Mouse (Mus musculus): ENCODE results near the gene Gm49358. TPM values are rescaled to one million over a fixed set of nuclear protein-coding genes. Genes with fewer than 3 reads are reported as not detected.

Gm49358 gene
- not detected in 2 replicates for polyA plus RNA-seq (2016; fragmentation: Nextera tagmentation; extraction: Ambion mirVana)

GRCm38 (mm10) chr10:86763672-86764071 lies at the start of gene Gm49358:
Gene Gm49358 (plus strand): TSS chr10:86763972.
- no peak for DNase-seq (ENCODE audit: low spot score)
- Histone ChIP-seq H3K4me3 (no peak within 1 kb of the TSS), H3K27ac (replicated peaks) (no peak within 1 kb of the TSS), H3K27me3 (ENCODE audit: low read depth, poor library complexity, severe bottlenecking) (no peaks in the 10 kb centered on the region), H3K36me3 (no peaks in the 10 kb centered on the region), H3K4me1 (0 out of 2 replicates have a peak, but pooled peaks cover 3% of the 10 kb centered on the region), H3K9me3 (replicated peaks) (no peaks in the 10 kb centered on the region)
- WGBS = 93% methylated on average over 5 of the region's 5 CpGs

GRCm38 (mm10) chr10:86727548-86727980 lies 36.2 kb upstream of the Gm49358 start:
- Histone ChIP-seq H3K9me3 (replicated peaks) (no peaks in the 10 kb centered on the region), H3K27ac (replicated peaks) (peak overlapping the region; percentile 81), H3K36me3 (no peaks in the 10 kb centered on the region), H3K27me3 (ENCODE audit: low read depth, poor library complexity, severe bottlenecking) (0 out of 2 replicates have a peak, but pooled peaks cover 4% of the 10 kb centered on the region), H3K4me3 (peak overlapping the region; percentile 44), H3K4me1 (peaks cover 15% of the 10 kb centered on the region)
- 7% methylated on average over 12 of the region's 12 CpGs for WGBS
- peak; percentile 41 for DNase-seq (ENCODE audit: low spot score)

- DNase-seq (ENCODE audit: low spot score) = no peak
- H3K4me3 ChIP-seq = no peak overlapping the region
- H3K27me3 ChIP-seq (ENCODE audit: low read depth, poor library complexity, severe bottlenecking) = 0 out of 2 replicates have a peak, but pooled peaks cover 4% of the 10 kb centered on the region
- H3K36me3 ChIP-seq = no peaks in the 10 kb centered on the region
- H3K9me3 ChIP-seq (replicated peaks) = no peaks in the 10 kb centered on the region
- WGBS = 89% methylated on average over 3 of the region's 3 CpGs
- H3K27ac ChIP-seq (replicated peaks) = peak overlapping the region; percentile 81; the same call in 1 of the 2 replicates
- H3K4me1 ChIP-seq = peaks cover 15% of the 10 kb centered on the region
These were observed 35.6 kb upstream of the Gm49358 start for GRCm38 (mm10) chr10:86728176-86728575.

- H3K27ac ChIP-seq (replicated peaks) = peak overlapping the region; percentile 69
- H3K36me3 ChIP-seq = no peaks in the 10 kb centered on the region
- H3K9me3 ChIP-seq (replicated peaks) = no peaks in the 10 kb centered on the region
- DNase-seq (ENCODE audit: low spot score) = peak; percentile 85
- H3K4me3 ChIP-seq = peak overlapping the region; percentile 57
- peaks cover 15% of the 10 kb centered on the region for H3K4me1 ChIP-seq
- 18% methylated on average over 22 of the region's 22 CpGs for WGBS
- 0 out of 2 replicates have a peak, but pooled peaks cover 4% of the 10 kb centered on the region for H3K27me3 ChIP-seq (ENCODE audit: low read depth, poor library complexity, severe bottlenecking)
These were observed 32.8 kb upstream of the Gm49358 start for GRCm38 (mm10) chr10:86730823-86731499.

- H3K4me3 ChIP-seq = peak overlapping the region; percentile 57; the same call in 1 of the 2 replicates
- 66% methylated on average over 2 of the region's 2 CpGs for WGBS
These were observed 32.3 kb upstream of the Gm49358 start for GRCm38 (mm10) chr10:86731500-86731863.

GRCm38 (mm10) chr10:86735036-86735435 lies 28.7 kb upstream of the Gm49358 start:
- 88% methylated on average over 4 of the region's 4 CpGs for WGBS
- H3K4me3 ChIP-seq = no peak overlapping the region
- H3K36me3 ChIP-seq = no peaks in the 10 kb centered on the region
- 0 out of 2 replicates have a peak, but pooled peaks cover 3% of the 10 kb centered on the region for H3K27me3 ChIP-seq (ENCODE audit: low read depth, poor library complexity, severe bottlenecking)
- H3K4me1 ChIP-seq = peaks cover 4% of the 10 kb centered on the region; the same call in 1 of the 2 replicates
- no peak for DNase-seq (ENCODE audit: low spot score)
- no peaks in the 10 kb centered on the region for H3K9me3 ChIP-seq (replicated peaks)
- no peak overlapping the region for H3K27ac ChIP-seq (replicated peaks)

More at GRCm38 (mm10) chr10:86731500-86731863, 32.3 kb upstream of the Gm49358 start:
- DNase-seq (ENCODE audit: low spot score) = no peak
- Histone ChIP-seq H3K4me1 (peaks cover 15% of the 10 kb centered on the region), H3K9me3 (replicated peaks) (no peaks in the 10 kb centered on the region), H3K27me3 (ENCODE audit: low read depth, poor library complexity, severe bottlenecking) (0 out of 2 replicates have a peak, but pooled peaks cover 4% of the 10 kb centered on the region), H3K27ac (replicated peaks) (no peak overlapping the region), H3K36me3 (no peaks in the 10 kb centered on the region)

- Histone ChIP-seq H3K4me3 (no peak overlapping the region), H3K4me1 (no peaks in the 10 kb centered on the region), H3K36me3 (no peaks in the 10 kb centered on the region), H3K27me3 (ENCODE audit: low read depth, poor library complexity, severe bottlenecking) (no peaks in the 10 kb centered on the region), H3K9me3 (replicated peaks) (no peaks in the 10 kb centered on the region), H3K27ac (replicated peaks) (no peak overlapping the region)
- DNase-seq (ENCODE audit: low spot score) = no peak
- 90% methylated on average over 2 of the region's 2 CpGs for WGBS
These were observed 20.9 kb upstream of the Gm49358 start for GRCm38 (mm10) chr10:86742918-86743317.

GRCm38 (mm10) chr10:86744306-86744705 lies 19.5 kb upstream of the Gm49358 start:
- Histone ChIP-seq H3K4me1 (no peaks in the 10 kb centered on the region), H3K4me3 (no peak overlapping the region), H3K27me3 (ENCODE audit: low read depth, poor library complexity, severe bottlenecking) (no peaks in the 10 kb centered on the region), H3K27ac (replicated peaks) (no peak overlapping the region), H3K9me3 (replicated peaks) (no peaks in the 10 kb centered on the region), H3K36me3 (no peaks in the 10 kb centered on the region)
- peak; percentile 1 for DNase-seq (ENCODE audit: low spot score)
- 90% methylated on average over 7 of the region's 7 CpGs for WGBS

- Histone ChIP-seq H3K4me3 (no peak overlapping the region), H3K27me3 (ENCODE audit: low read depth, poor library complexity, severe bottlenecking) (no peaks in the 10 kb centered on the region), H3K36me3 (no peaks in the 10 kb centered on the region), H3K4me1 (no peaks in the 10 kb centered on the region), H3K27ac (replicated peaks) (no peak overlapping the region), H3K9me3 (replicated peaks) (no peaks in the 10 kb centered on the region)
- WGBS = 86% methylated on average over 6 of the region's 6 CpGs
- DNase-seq (ENCODE audit: low spot score) = peak; percentile 4
These were observed 7.8 kb upstream of the Gm49358 start for GRCm38 (mm10) chr10:86755816-86756502.

- no peaks in the 10 kb centered on the region for H3K36me3 ChIP-seq
- H3K27ac ChIP-seq (replicated peaks) = no peak overlapping the region
- no peaks in the 10 kb centered on the region for H3K27me3 ChIP-seq (ENCODE audit: low read depth, poor library complexity, severe bottlenecking)
- 0 out of 2 replicates have a peak, but pooled peaks cover 3% of the 10 kb centered on the region for H3K4me1 ChIP-seq
- H3K4me3 ChIP-seq = no peak overlapping the region
- no peak for DNase-seq (ENCODE audit: low spot score)
- WGBS = 98% methylated on average over 1 of the region's 1 CpGs
- no peaks in the 10 kb centered on the region for H3K9me3 ChIP-seq (replicated peaks)
These were observed 6.0 kb upstream of the Gm49358 start for GRCm38 (mm10) chr10:86757724-86758123.

GRCm38 (mm10) chr10:86758211-86758610 lies 5.6 kb upstream of the Gm49358 start:
- DNase-seq (ENCODE audit: low spot score) = no peak
- H3K9me3 ChIP-seq (replicated peaks) = no peaks in the 10 kb centered on the region
- no peak overlapping the region for H3K4me3 ChIP-seq
- 0 out of 2 replicates have a peak, but pooled peaks cover 3% of the 10 kb centered on the region for H3K4me1 ChIP-seq
- H3K27me3 ChIP-seq (ENCODE audit: low read depth, poor library complexity, severe bottlenecking) = no peaks in the 10 kb centered on the region
- H3K27ac ChIP-seq (replicated peaks) = no peak overlapping the region
- WGBS = 89% methylated on average over 6 of the region's 6 CpGs
- H3K36me3 ChIP-seq = no peaks in the 10 kb centered on the region

- Histone ChIP-seq H3K4me1 (0 out of 2 replicates have a peak, but pooled peaks cover 3% of the 10 kb centered on the region), H3K36me3 (no peaks in the 10 kb centered on the region), H3K27me3 (ENCODE audit: low read depth, poor library complexity, severe bottlenecking) (no peaks in the 10 kb centered on the region), H3K27ac (replicated peaks) (no peak overlapping the region; the same call in 1 of the 2 replicates), H3K9me3 (replicated peaks) (no peaks in the 10 kb centered on the region), H3K4me3 (no peak overlapping the region)
- WGBS = 71% methylated on average over 1 of the region's 1 CpGs
- DNase-seq (ENCODE audit: low spot score) = peak; percentile 4
These were observed 2.5 kb upstream of the Gm49358 start for GRCm38 (mm10) chr10:86761236-86761635.

All from midbrain, embryonic 10.5 days (tissue).